Mouse (Mus musculus) ES-E14 (cell line): ENCODE results near the gene Ablim1. TPM values are rescaled to one million over a fixed set of nuclear protein-coding genes. Genes with fewer than 3 reads are reported as not detected.
A peak's percentile ranks its signal among the peaks of the same experiment; 100 is the strongest.

Experiments used
- DNase-seq: peaks from one replicate; pipeline ENCODE4 v3.0.0-alpha.2; 2013; ENCODE audit warnings: low read depth, low spot score
- H3K27ac ChIP-seq: 2 replicates; pipeline ENCODE4 v1.5.1; 2012; ENCODE audit warnings: low read depth, mild to moderate bottlenecking, low read length, moderate library complexity, mixed read lengths; ENCODE audit not compliant: poor library complexity, insufficient read depth, severe bottlenecking
- H3K36me3 ChIP-seq: 2 replicates; pipeline ENCODE4 v1.6.1; 2012; ENCODE audit warnings: mild to moderate bottlenecking, low read length, moderate library complexity, mixed read lengths; ENCODE audit not compliant: control insufficient read depth, poor library complexity, insufficient read depth, severe bottlenecking
- H3K4me1 ChIP-seq, 2 experiments: fragments of 150-350 bp in 1 of 2; sonication (generic) in 1 of 2; 2 replicates each; pipeline ENCODE4 v1.6.1; 2012; ENCODE audit warnings: low read length in 2 of 2, mild to moderate bottlenecking in 1 of 2, mixed read lengths in 1 of 2; ENCODE audit not compliant: control insufficient read depth in 2 of 2, insufficient read depth in 2 of 2, poor library complexity in 1 of 2
- H3K4me3 ChIP-seq, 2 experiments: fragments of 150-350 bp in 1 of 2; sonication (generic) in 1 of 2; 2 replicates each; pipeline ENCODE4 v1.5.1; 2012; ENCODE audit warnings: low read length in 2 of 2, low read depth in 1 of 2, mild to moderate bottlenecking in 1 of 2, mixed read lengths in 1 of 2; ENCODE audit not compliant: insufficient read depth in 1 of 2, poor library complexity in 1 of 2, severe bottlenecking in 1 of 2
- H3K9ac ChIP-seq: 2 replicates; pipeline ENCODE4 v1.6.1; 2012; ENCODE audit warnings: low read depth, mild to moderate bottlenecking, low read length, mixed read lengths; ENCODE audit not compliant: poor library complexity, insufficient read depth, severe bottlenecking
- H3K9me3 ChIP-seq: fragments of 150-350 bp; sonication (generic); 2 replicates; pipeline ENCODE4 v1.6.1; 2012; ENCODE audit warnings: low read depth, mild to moderate bottlenecking, low read length; ENCODE audit not compliant: control insufficient read depth, insufficient read depth
- CHD2 ChIP-seq: IDR thresholded peaks from 2 replicates; pipeline ENCODE4 v1.6.1; 2014; ENCODE audit warnings: mild to moderate bottlenecking, low read depth, low read length, inconsistent platforms
- HCFC1 ChIP-seq: IDR thresholded peaks from 2 replicates; pipeline ENCODE4 v1.6.1; 2012; ENCODE audit warnings: low read length, inconsistent platforms, borderline replicate concordance; ENCODE audit not compliant: insufficient read depth
- MAFK ChIP-seq: IDR thresholded peaks from 2 replicates; pipeline ENCODE4 v1.6.1; 2014; ENCODE audit warnings: mild to moderate bottlenecking, low read depth, low read length, inconsistent platforms; ENCODE audit not compliant: insufficient read depth
- ZC3H11A ChIP-seq: IDR thresholded peaks from 2 replicates; pipeline ENCODE4 v1.6.1; 2012; ENCODE audit warnings: low read depth, mild to moderate bottlenecking, inconsistent platforms, low read length, borderline replicate concordance
- ZNF384 ChIP-seq: IDR thresholded peaks from 2 replicates; pipeline ENCODE4 v1.6.1; 2012; ENCODE audit warnings: low read depth, low read length, inconsistent platforms
- in situ Hi-C, 2 experiments: fragments of 600-800 bp; cut with MboI; formaldehyde crosslinking; loops; one replicate each; pipeline ENCODE4 v1.15.1; 2025; ENCODE audit warnings: low sequenced_read_pairs in 2 of 2, inconsistent platforms in 1 of 2; ENCODE audit not compliant: unreplicated experiment in 2 of 2
- total RNA-seq: library from RNA; depleted of rRNA; stranded (reverse); fragments of 300-350 nt; gene quantifications from 2 replicates; pipeline ENCODE4 v1.2.3, GENCODE M21; 2012

The Ablim1 gene
- total RNA-seq, 1 experiment = 5.4 TPM

DNA sequence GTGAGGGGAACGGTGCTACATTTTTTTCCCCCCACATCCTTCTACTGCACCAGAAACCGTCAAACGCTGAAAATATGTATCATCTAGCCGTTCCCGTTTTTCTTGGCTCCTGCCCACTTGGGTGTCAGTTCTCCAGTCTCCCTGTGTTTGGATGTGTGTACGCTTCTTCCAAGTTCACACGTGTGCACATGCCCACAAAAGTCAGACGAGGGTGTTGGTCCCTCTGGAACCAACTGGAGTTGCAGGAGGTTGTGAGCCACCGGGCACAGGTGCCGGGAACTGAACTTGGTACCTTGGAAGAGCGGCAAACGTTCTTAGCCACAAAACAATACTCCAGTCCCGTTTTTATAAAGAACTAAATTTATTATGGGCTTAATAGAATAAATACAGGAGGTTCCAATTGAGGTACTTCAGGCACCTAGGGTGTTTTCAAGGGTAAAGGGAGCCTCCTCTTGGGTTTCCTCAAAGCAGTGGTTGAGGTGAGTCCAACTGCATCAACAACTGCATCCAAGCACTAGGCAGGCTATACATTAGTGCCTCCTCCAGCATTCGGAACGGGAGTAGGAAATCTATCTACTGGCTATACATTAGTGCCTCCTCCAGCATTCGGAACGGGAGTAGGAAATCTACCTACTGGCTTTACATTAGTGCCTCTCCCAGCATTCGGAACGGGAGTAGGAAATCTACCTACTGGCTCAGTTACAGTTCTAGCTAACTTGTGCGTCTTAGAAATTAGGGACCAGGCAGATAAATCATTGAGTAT is 44.3 kb upstream of the Ablim1 start:
- Histone ChIP-seq H3K27ac (peak overlapping the region; percentile 48; the same call in 1 of the 2 replicates), H3K4me3 (peak overlapping the region; percentile 79 to 80)

DNA sequence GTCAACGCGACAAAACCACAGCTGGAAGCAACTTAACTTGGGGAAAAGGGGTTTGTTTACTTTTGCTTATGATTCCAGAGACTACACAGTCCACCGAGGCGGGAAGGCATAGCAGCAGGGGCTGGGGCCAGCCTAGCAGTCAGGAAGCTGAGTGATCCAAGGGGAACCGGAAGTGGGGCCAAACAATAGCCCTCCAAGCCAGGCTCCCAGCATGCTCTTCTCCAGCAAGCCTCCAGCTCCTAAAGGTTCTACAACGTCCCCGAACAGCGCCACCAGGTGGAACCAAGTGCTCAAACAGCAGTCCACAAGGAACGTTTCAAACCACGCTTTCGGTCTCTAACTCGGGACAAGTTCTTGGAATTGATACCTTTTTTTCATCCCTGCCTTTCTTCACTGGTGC is 43.6 kb upstream of the Ablim1 start:
- Histone ChIP-seq H3K36me3 (no peaks in the 10 kb centered on the region), H3K27ac (peak overlapping the region; percentile 56), H3K9ac (peak overlapping the region; percentile 71), H3K9me3 (no peaks in the 10 kb centered on the region), H3K4me3 (peak overlapping the region; percentile 75 to 80), H3K4me1 (peaks cover 8 to 17% of the 10 kb centered on the region in 2 experiments)
- in situ Hi-C loops = no loop called here
- DNase-seq = peak; percentile 93
- TF ChIP-seq ZNF384 (no peak), MAFK (no peak), CHD2 (no peak), HCFC1 (no peak), ZC3H11A (0 out of 2 replicates have a peak, but pooled peaks have one; percentile 22)

More for the DNA sequence above, 44.3 kb upstream of the Ablim1 start:
- no peak for DNase-seq
- H3K9ac ChIP-seq = peak overlapping the region; percentile 61; the same call in 1 of the 2 replicates
- H3K9me3 ChIP-seq = no peaks in the 10 kb centered on the region
- no peak for TF ChIP-seq CHD2
- peaks cover 9 to 18% of the 10 kb centered on the region in 2 experiments for H3K4me1 ChIP-seq
- H3K36me3 ChIP-seq = no peaks in the 10 kb centered on the region
- in situ Hi-C loops = no loop called here

DNA sequence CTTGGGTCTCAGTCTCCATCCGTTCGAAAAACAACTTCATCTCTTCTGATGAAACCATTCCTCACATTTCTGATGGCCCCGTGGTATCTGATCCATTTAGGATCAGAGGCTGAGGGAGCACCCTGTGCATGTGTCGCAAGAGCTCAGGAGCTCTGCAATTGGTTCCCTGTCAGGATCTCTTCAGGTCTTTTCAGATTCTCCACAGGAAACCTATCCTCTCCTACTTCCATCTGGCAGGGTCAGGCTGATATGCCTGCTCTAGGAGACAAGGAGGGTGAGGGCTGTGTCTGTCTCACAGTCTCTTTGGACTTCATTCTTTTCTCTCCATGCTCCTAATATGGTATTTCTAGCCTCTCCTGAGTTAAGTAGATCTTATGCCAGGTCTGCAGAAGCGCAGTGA is 43.1 kb upstream of the Ablim1 start:
- no peaks in the 10 kb centered on the region for H3K36me3 ChIP-seq
- no peak for DNase-seq
- in situ Hi-C loops = no loop called here
- no peaks in the 10 kb centered on the region for H3K9me3 ChIP-seq
- peak overlapping the region; percentile 71 for H3K9ac ChIP-seq
- peak overlapping the region; percentile 63 to 75 for H3K4me3 ChIP-seq
- H3K4me1 ChIP-seq = peaks cover 6 to 22% of the 10 kb centered on the region in 2 experiments
- no peak for TF ChIP-seq CHD2
- TF ChIP-seq ZC3H11A = no peak
- no peak for TF ChIP-seq HCFC1
- no peak for TF ChIP-seq MAFK
- TF ChIP-seq ZNF384 = no peak
- H3K27ac ChIP-seq = peak overlapping the region; percentile 56

DNA sequence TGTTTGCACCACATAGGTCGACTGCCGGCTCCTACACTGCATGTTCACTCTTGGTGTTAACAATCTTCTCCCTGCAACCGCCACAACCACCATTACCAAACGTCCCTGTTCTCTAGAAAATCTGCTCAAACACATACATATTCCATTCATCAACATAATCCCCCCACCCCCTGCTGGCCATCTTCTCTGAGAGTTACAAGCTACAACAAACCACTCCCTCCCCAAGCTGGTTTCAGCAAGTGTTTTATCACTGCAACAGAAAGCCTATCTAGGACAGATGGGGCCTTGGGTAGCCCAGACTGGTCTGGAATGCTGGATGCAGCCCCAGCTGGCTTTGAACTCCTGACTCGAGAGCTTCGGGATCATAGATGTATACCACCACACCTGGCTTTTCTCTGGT is 42.5 kb upstream of the Ablim1 start:
- Histone ChIP-seq H3K4me1 (peaks cover 6 to 23% of the 10 kb centered on the region in 2 experiments), H3K9ac (no peak overlapping the region), H3K4me3 (peak overlapping the region in 1 of 2 experiments; percentile 63; a peak in 1 of 4 replicates), H3K36me3 (no peaks in the 10 kb centered on the region), H3K9me3 (no peaks in the 10 kb centered on the region), H3K27ac (no peak overlapping the region)
- TF ChIP-seq MAFK = no peak
- TF ChIP-seq ZNF384 = no peak
- no peak for TF ChIP-seq ZC3H11A
- TF ChIP-seq HCFC1 = no peak
- no peak for TF ChIP-seq CHD2
- in situ Hi-C loops = no loop called here
- DNase-seq = no peak

DNA sequence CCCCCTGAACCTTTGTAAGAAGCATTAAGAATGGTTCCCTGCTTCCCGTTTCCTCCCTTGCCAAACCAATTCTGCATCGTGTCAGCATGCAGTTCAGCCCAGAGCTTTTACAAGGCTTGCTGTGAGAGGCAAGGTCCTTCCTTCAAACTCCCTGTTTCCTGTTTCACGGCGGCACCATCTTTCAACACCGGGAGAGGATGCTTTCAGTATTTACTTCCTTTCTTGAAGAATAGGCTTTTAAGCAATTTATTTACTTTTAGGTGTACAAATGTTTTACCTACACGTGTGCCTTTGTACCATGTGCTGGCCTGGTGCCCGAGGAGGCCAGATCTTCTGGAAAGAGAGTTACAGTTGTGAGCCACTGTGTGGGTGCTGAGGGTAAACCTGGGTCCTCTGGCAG is 41.6 kb upstream of the Ablim1 start:
- no peak overlapping the region for H3K4me3 ChIP-seq
- no peak overlapping the region for H3K27ac ChIP-seq
- H3K4me1 ChIP-seq = peaks cover 6 to 23% of the 10 kb centered on the region in 2 experiments
- no peak for TF ChIP-seq CHD2
- no peak for DNase-seq
- no peaks in the 10 kb centered on the region for H3K9me3 ChIP-seq
- in situ Hi-C loops = no loop called here
- no peak overlapping the region for H3K9ac ChIP-seq
- H3K36me3 ChIP-seq = no peaks in the 10 kb centered on the region
